Mouse (Mus musculus): ENCODE results near the gene Vav3.

GRCm38 (mm10) chr3:109311172-109311824 is 29.2 kb upstream of the Vav3 start:
- TF ChIP-seq CTCF (IDR thresholded peaks at IDR 0.05; ENCODE audit: borderline replicate concordance, insufficient read depth, low read depth, low read length) (no peak), POLR2A (IDR thresholded peaks at IDR 0.05; ENCODE audit: borderline replicate concordance, insufficient read depth, low read length) (no peak)
